Mouse (Mus musculus) layer of hippocampus, adult 18-20 months (tissue): Measurements from ENCODE around the gene Skor1. TPM values are rescaled to one million over a fixed set of nuclear protein-coding genes. Genes with fewer than 3 reads are reported as not detected.

ENCODE experiments used
- DNase-seq, 2 experiments: peaks; one replicate each; pipeline ENCODE4 v3.0.0; 2022; ENCODE audit warnings: low spot score in 2 of 2
- total RNA-seq, 2 experiments: library from RNA; stranded (reverse); gene quantifications; 2 replicates each; pipeline ENCODE4 v1.2.3; 2021

Gene Skor1
- total RNA-seq, 2 experiments from 2014 or later, result 0.07 to 0.15 TPM

GRCm38 (mm10) chr9:63092567-63092966 lies 56.2 kb downstream of the Skor1 start:
- no peak for DNase-seq

- peak; percentile 61 to 80 for DNase-seq
Observed at GRCm38 (mm10) chr9:63091971-63092528, 56.7 kb downstream of the Skor1 start.

- DNase-seq, result peak in 1 of 2 experiments; percentile 35
Observed at GRCm38 (mm10) chr9:63091101-63091921, 57.5 kb downstream of the Skor1 start.

- DNase-seq, result no peak
Observed at GRCm38 (mm10) chr9:63089141-63089540, 59.6 kb downstream of the Skor1 start.

Other genes with a start within 250 kb of the Skor1 start
- 10 to 100 TPM; 68.0 to 70.8 TPM for gene Pias1, start 161.0 kb downstream of the Skor1 start, total RNA-seq
- 10 to 100 TPM; 29.9 to 32.7 TPM for gene Map2k5, start 228.9 kb upstream of the Skor1 start, total RNA-seq